Mouse (Mus musculus): ENCODE measurements around the gene Tns1.

GRCm38 (mm10) chr1:73862323-73863073 is 261.8 kb downstream of the Tns1 start:
- TF ChIP-seq POLR2A (IDR thresholded peaks at IDR 0.05; ENCODE audit: borderline replicate concordance, extremely low read depth, low read depth, low read length) (no peak), CTCF (IDR thresholded peaks at IDR 0.05; ENCODE audit: insufficient read depth, low read length) (peak; percentile 53)

Data from lung, adult 2 months (tissue).